Mouse (Mus musculus) liver, embryonic 14.5 days (tissue): ENCODE data around the gene Tas2r144. TPM values are rescaled to one million over a fixed set of nuclear protein-coding genes. Genes with fewer than 3 reads are reported as not detected.

Experiments
- ATAC-seq: fragments of 200-750 bp; cut with Nextera tagmentation; 2 replicates; pipeline ENCODE4 v1.8.0; 2017; ENCODE audit warnings: moderate number of reproducible peaks, mild to moderate bottlenecking, moderate library complexity; ENCODE audit not compliant: insufficient read depth
- DNase-seq, 3 experiments: peaks; one replicate each; pipeline ENCODE4 v3.0.0-alpha.2; 2012 to 2013; ENCODE audit warnings: low read depth in 3 of 3, low spot score in 3 of 3
- H3K27ac ChIP-seq: fragments of 300-500 bp; sonication (generic); 2 replicates; pipeline ENCODE4 v1.5.1; 2014; ENCODE audit warnings: moderate library complexity, mild to moderate bottlenecking, control low read depth, inconsistent platforms
- H3K27me3 ChIP-seq: fragments of 300-500 bp; sonication (generic); 2 replicates; pipeline ENCODE4 v1.6.1; 2014; ENCODE audit warnings: mild to moderate bottlenecking, low read length, moderate library complexity; ENCODE audit not compliant: control insufficient read depth, insufficient read depth
- H3K36me3 ChIP-seq: fragments of 300-500 bp; sonication (generic); replicated peaks from 2 replicates; pipeline ENCODE4 v1.6.1; 2014; ENCODE audit warnings: low read depth; ENCODE audit not compliant: control insufficient read depth, insufficient read depth
- H3K4me1 ChIP-seq, 2 experiments: fragments of 200-500 bp in 1 of 2; fragments of 300-500 bp in 1 of 2; sonication (generic) in 1 of 2; replicated peaks; 2 replicates each; pipeline ENCODE4 v1.6.1; 2012 to 2014; ENCODE audit warnings: antibody characterized with exemption in 1 of 2, inconsistent platforms in 1 of 2, low read length in 1 of 2; ENCODE audit not compliant: control insufficient read depth in 2 of 2, insufficient read depth in 2 of 2
- H3K4me2 ChIP-seq: fragments of 300-500 bp; sonication (generic); 2 replicates; pipeline ENCODE4 v1.6.1; 2014; ENCODE audit warnings: low read depth, mild to moderate bottlenecking, control low read depth, moderate library complexity
- H3K4me3 ChIP-seq, 2 experiments: fragments of 200-500 bp in 1 of 2; fragments of 300-500 bp in 1 of 2; sonication (generic) in 1 of 2; 2 replicates each; pipeline ENCODE4 v1.5.1; 2012 to 2014; ENCODE audit warnings: low read depth in 2 of 2, low read length in 2 of 2, mild to moderate bottlenecking in 2 of 2, control low read depth in 1 of 2, inconsistent platforms in 1 of 2, moderate library complexity in 1 of 2; ENCODE audit not compliant: insufficient read depth in 1 of 2
- H3K9ac ChIP-seq: fragments of 300-500 bp; sonication (generic); replicated peaks from 2 replicates; pipeline ENCODE4 v1.6.1; 2014; ENCODE audit warnings: mild to moderate bottlenecking, control low read depth, moderate library complexity
- H3K9me3 ChIP-seq: fragments of 300-500 bp; sonication (generic); 2 replicates; pipeline ENCODE4 v1.6.1; 2016; ENCODE audit warnings: low read length, mixed read lengths; ENCODE audit not compliant: control insufficient read depth
- CTCF ChIP-seq: IDR thresholded peaks from 2 replicates; pipeline ENCODE4 v1.5.1; 2016; ENCODE audit warnings: antibody characterized with exemption, low read depth, control low read depth
- EP300 ChIP-seq: IDR thresholded peaks from 2 replicates; pipeline ENCODE4 v1.6.1; 2016; ENCODE audit warnings: antibody characterized with exemption, low read depth
- WGBS: fragments of 180-500 bp; shearing (Covaris S2); extraction: QIAGEN DNeasy Blood & Tissue Kit; methylation state at CpG from one replicate; pipeline ENCODE4 v1.1.7; 2014; ENCODE audit not compliant: insufficient replicate concordance; 5-methylcytosine and 5-hydroxymethylcytosine counted together
- polyA plus RNA-seq, 2 experiments: library from polyadenylated mRNA; depleted of rRNA in 1 of 2; stranded (reverse) in 1 of 2; unstranded in 1 of 2; fragments of >200 nt; fragmentation: Nextera tagmentation in 1 of 2; extraction: Ambion mirVana in 1 of 2; gene quantifications; 2 replicates each; pipeline versions ENCODE4 v1.2.1 to v1.2.3; 2012 to 2014

The Tas2r144 gene
- polyA plus RNA-seq (2012; rRNA removed) (not detected in 2 replicates), polyA plus RNA-seq (2014; fragmentation: Nextera tagmentation; extraction: Ambion mirVana) (not detected in 2 replicates)

GRCm38 (mm10) chr6:42215028-42215427 is at the start of gene Tas2r144:
Gene Tas2r144 (plus strand): TSS chr6:42215328.
- no peak within 1 kb of the TSS for H3K4me2 ChIP-seq
- H3K4me1 ChIP-seq, result no peaks in the 10 kb centered on the region
- H3K4me3 ChIP-seq, result no peak within 1 kb of the TSS
- H3K9ac ChIP-seq, result no peak within 1 kb of the TSS
- no peaks in the 10 kb centered on the region for H3K27me3 ChIP-seq
- DNase-seq (no peak), ATAC-seq (no peak)
- no peaks in the 10 kb centered on the region for H3K9me3 ChIP-seq
- H3K27ac ChIP-seq, result no peak within 1 kb of the TSS
- TF ChIP-seq EP300, result no peak
- no peak for TF ChIP-seq CTCF
- no peaks in the 10 kb centered on the region for H3K36me3 ChIP-seq
- 53% methylated on average over 2 of the region's 2 CpGs for WGBS

- H3K36me3 ChIP-seq, result no peaks in the 10 kb centered on the region
- DNase-seq (no peak), ATAC-seq (no peak)
- no peaks in the 10 kb centered on the region for H3K9me3 ChIP-seq
- 35% methylated on average over 1 of the region's 1 CpGs for WGBS
- no peak overlapping the region for H3K4me2 ChIP-seq
- no peak overlapping the region for H3K9ac ChIP-seq
- H3K27ac ChIP-seq, result no peak overlapping the region
- no peaks in the 10 kb centered on the region for H3K27me3 ChIP-seq
- no peak overlapping the region for H3K4me3 ChIP-seq
- H3K4me1 ChIP-seq, result no peaks in the 10 kb centered on the region
- TF ChIP-seq CTCF (no peak), EP300 (no peak)
These were observed 32.7 kb upstream of the Tas2r144 start for GRCm38 (mm10) chr6:42182462-42182861.

DNA sequence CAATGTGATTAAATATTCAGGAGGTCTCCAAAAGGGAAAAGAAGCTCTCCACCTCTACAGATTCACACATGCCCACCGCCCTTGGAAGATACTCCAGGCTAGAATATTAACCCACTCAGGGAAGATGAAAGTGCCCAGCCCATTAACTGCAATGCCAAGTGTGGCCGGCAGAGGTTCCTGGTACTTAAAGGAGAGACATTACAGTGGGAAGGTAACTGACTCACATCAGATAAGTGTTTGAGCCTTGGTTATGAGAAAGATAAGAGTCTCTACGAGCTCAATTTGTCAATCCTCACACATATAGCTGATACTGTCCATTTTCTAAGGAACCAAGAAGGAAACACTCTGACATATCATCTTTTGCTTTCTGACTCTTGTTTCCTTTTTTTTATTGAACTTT is 28.9 kb upstream of the Tas2r144 start:
- ATAC-seq (no peak), DNase-seq (no peak)
- H3K9me3 ChIP-seq, result no peaks in the 10 kb centered on the region
- H3K4me2 ChIP-seq, result no peak overlapping the region
- no peaks in the 10 kb centered on the region for H3K4me1 ChIP-seq
- H3K36me3 ChIP-seq, result no peaks in the 10 kb centered on the region
- TF ChIP-seq EP300 (no peak), CTCF (peak; percentile 19; the same call in 1 of the 2 replicates)
- no peak overlapping the region for H3K9ac ChIP-seq
- no peak overlapping the region for H3K27ac ChIP-seq
- 29% methylated on average over 3 of the region's 3 CpGs for WGBS
- H3K4me3 ChIP-seq, result no peak overlapping the region
- H3K27me3 ChIP-seq, result no peaks in the 10 kb centered on the region

GRCm38 (mm10) chr6:42197710-42198109 is 17.4 kb upstream of the Tas2r144 start:
- Histone ChIP-seq H3K4me2 (no peak overlapping the region), H3K4me1 (no peaks in the 10 kb centered on the region), H3K36me3 (no peaks in the 10 kb centered on the region), H3K9ac (no peak overlapping the region), H3K9me3 (no peaks in the 10 kb centered on the region), H3K27me3 (no peaks in the 10 kb centered on the region), H3K4me3 (no peak overlapping the region), H3K27ac (no peak overlapping the region)
- TF ChIP-seq EP300, result no peak
- no peak for TF ChIP-seq CTCF
- ATAC-seq (no peak), DNase-seq (no peak)
- WGBS, result 28% methylated on average over 3 of the region's 3 CpGs

DNA sequence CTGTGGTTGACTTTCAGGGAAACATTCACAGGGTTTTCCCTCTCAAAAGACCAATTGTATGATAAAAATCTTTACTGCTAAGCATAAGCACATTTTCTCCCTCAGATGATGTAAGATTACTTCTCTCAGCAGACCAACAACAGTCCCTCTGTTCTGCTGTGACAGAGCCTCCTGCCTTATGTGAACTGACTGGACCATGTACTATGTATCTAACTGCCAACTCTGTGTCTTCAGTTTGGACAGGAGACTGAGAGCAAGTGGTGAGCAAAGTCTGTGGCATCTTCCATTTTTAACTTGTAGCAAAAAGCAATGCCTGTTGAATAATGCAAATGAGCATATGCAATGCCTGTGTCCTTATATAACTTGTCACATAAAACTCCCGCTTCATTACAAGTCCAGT is 15.6 kb upstream of the Tas2r144 start:
- Histone ChIP-seq H3K9ac (no peak overlapping the region), H3K27me3 (no peaks in the 10 kb centered on the region), H3K4me1 (no peaks in the 10 kb centered on the region), H3K4me3 (no peak overlapping the region), H3K4me2 (no peak overlapping the region), H3K9me3 (no peaks in the 10 kb centered on the region), H3K27ac (no peak overlapping the region), H3K36me3 (no peaks in the 10 kb centered on the region)
- WGBS, result 48% methylated on average over 1 of the region's 1 CpGs
- DNase-seq (no peak), ATAC-seq (no peak)
- TF ChIP-seq CTCF, result no peak
- no peak for TF ChIP-seq EP300
